Mouse (Mus musculus): ENCODE measurements around the gene Lmbr1.
A peak's percentile ranks its signal among the peaks of the same experiment; 100 is the strongest.

The Lmbr1 gene

GRCm38 (mm10) chr5:29378298-29379036 lies at the start of gene Lmbr1:
Gene Lmbr1 (minus strand): TSS chr5:29378390.
- peak; percentile 98 for DNase-seq (ENCODE audit: low read depth, low spot score)

- DNase-seq (ENCODE audit: low read depth, low spot score): peak; percentile 21
Observed at GRCm38 (mm10) chr5:29423330-29423729, 45.1 kb upstream of the Lmbr1 start.

- DNase-seq (ENCODE audit: low read depth, low spot score): peak; percentile 43
Observed at GRCm38 (mm10) chr5:29413041-29413440, 34.9 kb upstream of the Lmbr1 start.

- no peak for DNase-seq (ENCODE audit: low read depth, low spot score)
Observed at GRCm38 (mm10) chr5:29410854-29411253, 32.7 kb upstream of the Lmbr1 start.

GRCm38 (mm10) chr5:29398427-29398826 lies 20.2 kb upstream of the Lmbr1 start:
- DNase-seq (ENCODE audit: low read depth, low spot score): no peak

GRCm38 (mm10) chr5:29388944-29389765 lies 11.0 kb upstream of the Lmbr1 start:
- DNase-seq (ENCODE audit: low read depth, low spot score): peak; percentile 78

- DNase-seq (ENCODE audit: low read depth, low spot score): no peak
Observed at GRCm38 (mm10) chr5:29388181-29388943, 10.2 kb upstream of the Lmbr1 start.

GRCm38 (mm10) chr5:29387591-29387990 lies 9.4 kb upstream of the Lmbr1 start:
- no peak for DNase-seq (ENCODE audit: low read depth, low spot score)

GRCm38 (mm10) chr5:29382776-29383175 lies 4.6 kb upstream of the Lmbr1 start:
- peak; percentile 66 for DNase-seq (ENCODE audit: low read depth, low spot score)

GRCm38 (mm10) chr5:29380091-29380490 lies 1.9 kb upstream of the Lmbr1 start:
- DNase-seq (ENCODE audit: low read depth, low spot score): peak; percentile 82

- no peak for DNase-seq (ENCODE audit: low read depth, low spot score)
Observed at GRCm38 (mm10) chr5:29377590-29378297, 446 bp downstream of the Lmbr1 start.

GRCm38 (mm10) chr5:29363511-29363910 lies 14.7 kb downstream of the Lmbr1 start:
- DNase-seq (ENCODE audit: low read depth, low spot score): no peak

GRCm38 (mm10) chr5:29335836-29336235 lies 42.4 kb downstream of the Lmbr1 start:
- DNase-seq (ENCODE audit: low read depth, low spot score): peak; percentile 58

GRCm38 (mm10) chr5:29322503-29322902 lies 55.7 kb downstream of the Lmbr1 start:
- DNase-seq (ENCODE audit: low read depth, low spot score): no peak

- no peak for DNase-seq (ENCODE audit: low read depth, low spot score)
Observed at GRCm38 (mm10) chr5:29309191-29309590, 69.0 kb downstream of the Lmbr1 start.

- DNase-seq (ENCODE audit: low read depth, low spot score): peak; percentile 70
Observed at GRCm38 (mm10) chr5:29293194-29293593, 85.0 kb downstream of the Lmbr1 start.

GRCm38 (mm10) chr5:29290110-29290509 lies 88.1 kb downstream of the Lmbr1 start:
- no peak for DNase-seq (ENCODE audit: low read depth, low spot score)

- no peak for DNase-seq (ENCODE audit: low read depth, low spot score)
Observed at GRCm38 (mm10) chr5:29289703-29290102, 88.5 kb downstream of the Lmbr1 start.

- no peak for DNase-seq (ENCODE audit: low read depth, low spot score)
Observed at GRCm38 (mm10) chr5:29281081-29281480, 97.1 kb downstream of the Lmbr1 start.

- DNase-seq (ENCODE audit: low read depth, low spot score): peak; percentile 35
Observed at GRCm38 (mm10) chr5:29274746-29275145, 103.4 kb downstream of the Lmbr1 start.

- no peak for DNase-seq (ENCODE audit: low read depth, low spot score)
Observed at GRCm38 (mm10) chr5:29273426-29273825, 104.8 kb downstream of the Lmbr1 start.
